Mouse (Mus musculus): ENCODE results near the gene Eef1akmt3.
"Not testable (repeated sequence)": the region's sequence is repeated elsewhere in the genome, so short reads cannot be mapped to it uniquely, and the experiment has no call there.

The Eef1akmt3 gene

GRCm38 (mm10) chr10:127070190-127071121, 29.1 kb upstream of the Eef1akmt3 start, which contains the start of gene Tspan31:
Gene Tspan31, minus strand, starts transcription at chr10:127070264.
- peak; percentile 87 for DNase-seq (ENCODE audit: low spot score)

- no peak for DNase-seq (ENCODE audit: low spot score)
These were observed 28.2 kb upstream of the Eef1akmt3 start for GRCm38 (mm10) chr10:127069281-127070189.

- DNase-seq (ENCODE audit: low spot score), result no peak
These were observed 27.2 kb upstream of the Eef1akmt3 start for GRCm38 (mm10) chr10:127068360-127069038.

- no peak for DNase-seq (ENCODE audit: low spot score)
These were observed 25.3 kb upstream of the Eef1akmt3 start for GRCm38 (mm10) chr10:127066519-127067018.

GRCm38 (mm10) chr10:127065981-127066380, 24.7 kb upstream of the Eef1akmt3 start:
- DNase-seq (ENCODE audit: low spot score), result no peak

- no peak for DNase-seq (ENCODE audit: low spot score)
These were observed 22.9 kb upstream of the Eef1akmt3 start for GRCm38 (mm10) chr10:127063913-127064870.

- peak; percentile 97 for DNase-seq (ENCODE audit: low spot score)
These were observed 22.0 kb upstream of the Eef1akmt3 start, which contains the start of gene Cdk4 for GRCm38 (mm10) chr10:127063239-127063872. Gene Cdk4, plus strand, starts transcription at chr10:127063534.

GRCm38 (mm10) chr10:127062503-127062902, 21.2 kb upstream of the Eef1akmt3 start:
- DNase-seq (ENCODE audit: low spot score), result no peak

- DNase-seq (ENCODE audit: low spot score), result not testable (repeated sequence)
These were observed 20.8 kb upstream of the Eef1akmt3 start for GRCm38 (mm10) chr10:127062101-127062500.

- DNase-seq (ENCODE audit: low spot score), result no peak
These were observed 20.2 kb upstream of the Eef1akmt3 start for GRCm38 (mm10) chr10:127061513-127061912.

GRCm38 (mm10) chr10:127061085-127061484, 19.8 kb upstream of the Eef1akmt3 start:
- no peak for DNase-seq (ENCODE audit: low spot score)

- DNase-seq (ENCODE audit: low spot score), result peak; percentile 81
These were observed 18.9 kb upstream of the Eef1akmt3 start, which contains the start of gene March9 for GRCm38 (mm10) chr10:127059968-127060916. Gene March9, minus strand, starts transcription at chr10:127060184.

- no peak for DNase-seq (ENCODE audit: low spot score)
These were observed 18.1 kb upstream of the Eef1akmt3 start for GRCm38 (mm10) chr10:127059174-127059967.

- DNase-seq (ENCODE audit: low spot score), result no peak
These were observed 17.4 kb upstream of the Eef1akmt3 start for GRCm38 (mm10) chr10:127058708-127059107.

GRCm38 (mm10) chr10:127058161-127058560, 16.8 kb upstream of the Eef1akmt3 start:
- DNase-seq (ENCODE audit: low spot score), result peak; percentile 68

GRCm38 (mm10) chr10:127056490-127056889, 15.2 kb upstream of the Eef1akmt3 start:
- DNase-seq (ENCODE audit: low spot score), result no peak

GRCm38 (mm10) chr10:127055406-127055805, 14.1 kb upstream of the Eef1akmt3 start:
- no peak for DNase-seq (ENCODE audit: low spot score)

GRCm38 (mm10) chr10:127054646-127055045, 13.3 kb upstream of the Eef1akmt3 start:
- DNase-seq (ENCODE audit: low spot score), result no peak
